Comparison of ENCODE assay signal across 35 mouse cellular contexts in the genomic region with DNA sequence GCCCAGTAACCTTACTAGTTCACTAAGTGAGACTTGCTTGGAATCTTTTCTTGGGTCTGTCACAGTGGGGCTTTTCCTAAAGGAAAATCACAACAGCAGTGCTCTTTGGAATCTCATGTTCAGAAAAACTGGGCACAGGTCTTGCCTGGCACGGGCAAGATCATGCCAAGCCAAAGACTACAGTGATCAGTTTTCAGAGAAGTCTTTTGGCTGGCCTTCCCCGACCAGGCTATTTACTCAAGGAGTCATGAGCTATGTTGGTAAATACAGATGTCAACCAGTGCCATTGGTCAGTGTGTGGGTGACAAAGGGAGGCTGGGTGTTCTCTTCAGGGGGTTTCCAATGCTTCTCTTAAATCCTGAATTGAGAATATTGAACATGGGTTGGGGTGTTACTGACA. TPM values are rescaled to one million over a fixed set of nuclear protein-coding genes. Genes with fewer than 3 reads are reported as not detected.
A peak's percentile ranks its signal among the peaks of the same experiment; 100 is the strongest.
DNase-seq lines count a peak whose midpoint lies in the region; TF ChIP-seq lines count a peak whose summit lies in the region.
"Had no signal": no experiment of that assay in that cellular context is flagged by ENCODE, and none has a peak within 500 bp of the region (broad histone marks: within the 10 kb centered on the region; RNA-seq: fewer than 3 reads in every experiment).

No protein-coding gene starts in this region.

- no peaks in the 10 kb centered on the region for H3K36me3 ChIP-seq in kidney, adult 2 months (ENCODE audit: control insufficient read depth, insufficient read depth, low read length)
- H3K36me3 ChIP-seq: embryonic facial prominence, embryonic 12.5 days; embryonic facial prominence, embryonic 15.5 days had no signal

- TF ChIP-seq POLR2A in kidney, adult 2 months (IDR thresholded peaks at IDR 0.05; ENCODE audit: low read depth, low read length): no peak

- no peaks in the 10 kb centered on the region for H3K4me1 ChIP-seq in kidney, adult 2 months (ENCODE audit: control insufficient read depth, insufficient read depth, low read length)
- H3K4me1 ChIP-seq: embryonic facial prominence, embryonic 12.5 days; embryonic facial prominence, embryonic 15.5 days had no signal

- no peak overlapping the region for H3K4me3 ChIP-seq in gastrocnemius, adult 2 months
- no peak overlapping the region for H3K4me3 ChIP-seq in kidney, adult 2 months (ENCODE audit: insufficient read depth, low read depth, low read length)
- H3K4me3 ChIP-seq: embryonic facial prominence, embryonic 12.5 days; embryonic facial prominence, embryonic 15.5 days; heart, adult 2 months had no signal

- peak; percentile 41 for DNase-seq in adrenal gland, postnatal 14 days
- no peak for DNase-seq in adrenal gland, adult 18-20 months (ENCODE audit: low spot score in 2 of 2)
- peak; percentile 24 for DNase-seq in gastrocnemius, adult 2 months
- DNase-seq in gastrocnemius, postnatal 36 days: no peak
- DNase-seq in kidney, adult 2 months: peak; percentile 28
- DNase-seq in kidney, postnatal 4 days: no peak
- DNase-seq in skeletal muscle tissue, adult 2 months (ENCODE audit: low read depth, low spot score): peak; percentile 2
- no peak for DNase-seq in spleen, postnatal 14 days (ENCODE audit: low spot score in 2 of 2)
- DNase-seq: cerebellum, adult 18-20 months; cerebellum, adult 9-10 months; cerebellum, postnatal 25 days; forebrain, postnatal 0 days; gastrocnemius, postnatal 10 days; heart, adult 2 months; heart, postnatal 4 days; kidney, adult 18-20 months had no signal

- TF ChIP-seq CTCF in gastrocnemius, adult 2 months (IDR thresholded peaks at IDR 0.05): no peak
- no peak for TF ChIP-seq CTCF in kidney, adult 2 months (conservative IDR thresholded peaks at IDR 0.05; ENCODE audit: insufficient read depth, insufficient read length, low read depth, low read length)

- no peak overlapping the region for H3K27ac ChIP-seq in gastrocnemius, adult 2 months
- no peak overlapping the region for H3K27ac ChIP-seq in kidney, adult 2 months (ENCODE audit: insufficient read depth, low read depth, low read length)
- H3K27ac ChIP-seq: embryonic facial prominence, embryonic 12.5 days; embryonic facial prominence, embryonic 15.5 days; heart, adult 2 months; hindbrain, embryonic 14.5 days; hindbrain, postnatal 0 days had no signal

- no peaks in the 10 kb centered on the region for H3K27me3 ChIP-seq in kidney, adult 2 months (replicated peaks; ENCODE audit: control insufficient read depth, insufficient read depth, low read length)
- H3K27me3 ChIP-seq: embryonic facial prominence, embryonic 12.5 days; embryonic facial prominence, embryonic 15.5 days had no signal

- intact Hi-C loops in gastrocnemius, adult 2 months (cut with DNase I): no loop called here
- intact Hi-C loops in gastrocnemius, postnatal 36 days (cut with DNase I): no loop called here

- WGBS in kidney, adult 2 months: 81% methylated on average over 2 of the region's 2 CpGs

RNA-seq across cellular contexts. Expression of a gene that starts 2.2 kb away (rescaled TPM):
- 5.4 and 113 TPM in 2 replicates for total RNA-seq in adrenal gland, postnatal 14 days (2021)
- total RNA-seq in adrenal gland, adult 18-20 months (2021): 1 to 10 TPM in 1 of 2 experiments, under 1 TPM in 1; 0.73 to 7.0 TPM
- total RNA-seq in gastrocnemius, adult 2 months (2021): not detected
- total RNA-seq in gastrocnemius, postnatal 36 days (2021): not detected
- polyA plus RNA-seq in kidney, adult 2 months (2012; rRNA removed): 0.58 and 0.81 TPM in 2 replicates
- total RNA-seq: common myeloid progenitor, adult 5-6 weeks; forebrain, postnatal 0 days; heart, adult 2 months; heart, postnatal 4 days; hindbrain, postnatal 0 days; MEL had no signal
- polyA plus RNA-seq: CD4-positive, CD25-positive, alpha-beta regulatory T cell, adult 4 months; forebrain, embryonic 11.5 days; forebrain, embryonic 14.5 days; forebrain, postnatal 0 days; frontal cortex, adult 2 months; heart, adult 2 months; heart, postnatal 0 days; hindbrain, embryonic 11.5 days; hindbrain, embryonic 14.5 days; hindbrain, postnatal 0 days; inflammation-experienced regulatory T-cells, adult 6 months had no signal

RNA-seq across cellular contexts. Expression of a gene that starts 16.8 kb away (rescaled TPM):
- total RNA-seq in adrenal gland, postnatal 14 days (2021): not detected in 2 replicates
- total RNA-seq in adrenal gland, adult 18-20 months (2021): not detected
- not detected for total RNA-seq in gastrocnemius, adult 2 months (2021)
- not detected for total RNA-seq in gastrocnemius, postnatal 36 days (2021)
- not detected in 2 replicates for polyA plus RNA-seq in kidney, adult 2 months (2012; rRNA removed)
- total RNA-seq: common myeloid progenitor, adult 5-6 weeks; forebrain, postnatal 0 days; gastrocnemius, postnatal 10 days; heart, adult 2 months; heart, postnatal 4 days; hindbrain, postnatal 0 days; MEL had no signal
- polyA plus RNA-seq: brain, embryonic 14.5 days; C2C12; CD4-positive, CD25-positive, alpha-beta regulatory T cell, adult 4 months; embryonic facial prominence, embryonic 12.5 days; embryonic facial prominence, embryonic 15.5 days; forebrain, embryonic 11.5 days; forebrain, embryonic 14.5 days; forebrain, postnatal 0 days; frontal cortex, adult 2 months; heart, adult 2 months; heart, embryonic 11.5 days; heart, embryonic 14.5 days; heart, postnatal 0 days; hindbrain, embryonic 11.5 days; hindbrain, embryonic 14.5 days; hindbrain, postnatal 0 days; inflammation-experienced regulatory T-cells, adult 6 months had no signal

RNA-seq across cellular contexts. Expression of a gene that starts 27.9 kb away (rescaled TPM):
- 2.9 and 17.0 TPM in 2 replicates for total RNA-seq in adrenal gland, postnatal 14 days (2021)
- not detected for total RNA-seq in adrenal gland, adult 18-20 months (2021)
- not detected for total RNA-seq in gastrocnemius, adult 2 months (2021)
- not detected for total RNA-seq in gastrocnemius, postnatal 36 days (2021)
- polyA plus RNA-seq in kidney, adult 2 months (2012; rRNA removed): 1.5 TPM in 2 replicates
- total RNA-seq: common myeloid progenitor, adult 5-6 weeks; forebrain, postnatal 0 days; gastrocnemius, postnatal 10 days; heart, adult 2 months; heart, postnatal 4 days; hindbrain, postnatal 0 days had no signal
- polyA plus RNA-seq: brain, embryonic 14.5 days; C2C12; CD4-positive, CD25-positive, alpha-beta regulatory T cell, adult 4 months; embryonic facial prominence, embryonic 12.5 days; forebrain, embryonic 11.5 days; gonadal fat pad, adult 2 months; heart, adult 2 months; heart, embryonic 14.5 days; heart, postnatal 0 days; inflammation-experienced regulatory T-cells, adult 6 months had no signal

RNA-seq across cellular contexts. Expression of a gene that starts 36.2 kb away (rescaled TPM):
- total RNA-seq in adrenal gland, postnatal 14 days (2021): not detected in 2 replicates
- not detected for total RNA-seq in adrenal gland, adult 18-20 months (2021)
- not detected for total RNA-seq in gastrocnemius, adult 2 months (2021)
- not detected for total RNA-seq in gastrocnemius, postnatal 36 days (2021)
- 214 and 308 TPM in 2 replicates for polyA plus RNA-seq in kidney, adult 2 months (2012; rRNA removed)
- total RNA-seq: common myeloid progenitor, adult 5-6 weeks; forebrain, postnatal 0 days; gastrocnemius, postnatal 10 days; heart, adult 2 months; heart, postnatal 4 days; hindbrain, postnatal 0 days; MEL had no signal
- polyA plus RNA-seq: brain, embryonic 14.5 days; C2C12; CD4-positive, CD25-positive, alpha-beta regulatory T cell, adult 4 months; embryonic facial prominence, embryonic 12.5 days; embryonic facial prominence, embryonic 15.5 days; forebrain, embryonic 11.5 days; forebrain, embryonic 14.5 days; forebrain, postnatal 0 days; frontal cortex, adult 2 months; heart, adult 2 months; heart, embryonic 11.5 days; heart, embryonic 14.5 days; heart, postnatal 0 days; hindbrain, embryonic 11.5 days; hindbrain, embryonic 14.5 days; hindbrain, postnatal 0 days; inflammation-experienced regulatory T-cells, adult 6 months; intestine, embryonic 16.5 days had no signal

Comparison
In these comparisons a context has a peak if more than half of its experiments do, and no peak if none do; other contexts are left out.
1. DNase-seq: peak in adrenal gland, postnatal 14 days (single experiment), gastrocnemius, adult 2 months (single experiment), kidney, adult 2 months (single experiment) and skeletal muscle tissue, adult 2 months (single experiment); none in adrenal gland, adult 18-20 months (0 of 2), gastrocnemius, postnatal 36 days (0 of 2), kidney, postnatal 4 days (0 of 2) and spleen, postnatal 14 days (0 of 2).